Mouse (Mus musculus) heart, embryonic 10.5 days (tissue): ENCODE results near the gene Dync1h1. TPM values are rescaled to one million over a fixed set of nuclear protein-coding genes. Genes with fewer than 3 reads are reported as not detected.

Source experiments
- DNase-seq: peaks from one replicate; pipeline ENCODE4 v3.0.0-alpha.2; 2017; ENCODE audit warnings: low spot score
- H3K27ac ChIP-seq: fragments of 300-500 bp; sonication (generic); 2 replicates; pipeline ENCODE4 v1.5.1; 2016; ENCODE audit warnings: mild to moderate bottlenecking
- H3K27me3 ChIP-seq: fragments of 300-500 bp; sonication (generic); 2 replicates; pipeline ENCODE4 v1.6.1; 2016; ENCODE audit warnings: mild to moderate bottlenecking; ENCODE audit not compliant: poor library complexity, insufficient read depth, severe bottlenecking
- H3K36me3 ChIP-seq: fragments of 300-500 bp; sonication (generic); 2 replicates; pipeline ENCODE4 v1.6.1; 2016; ENCODE audit warnings: mild to moderate bottlenecking, moderate library complexity
- H3K4me1 ChIP-seq: fragments of 300-500 bp; sonication (generic); 2 replicates; pipeline ENCODE4 v1.6.1; 2016; ENCODE audit warnings: mild to moderate bottlenecking
- H3K4me3 ChIP-seq: fragments of 300-500 bp; sonication (generic); 2 replicates; pipeline ENCODE4 v1.5.1; 2016; ENCODE audit warnings: mild to moderate bottlenecking, moderate library complexity
- H3K9me3 ChIP-seq: fragments of 300-500 bp; sonication (generic); 2 replicates; pipeline ENCODE4 v1.6.1; 2016; ENCODE audit warnings: mild to moderate bottlenecking, moderate library complexity
- WGBS: fragments of 180-500 bp; shearing (Covaris S2); methylation state at CpG from one replicate; pipeline ENCODE4 v1.1.7; 2016; 5-methylcytosine and 5-hydroxymethylcytosine counted together
- polyA plus RNA-seq: library from polyadenylated mRNA; unstranded; fragments of >200 nt; fragmentation: Nextera tagmentation; extraction: Ambion mirVana; gene quantifications from 2 replicates; pipeline ENCODE4 v1.2.1, GENCODE M21; 2016

Dync1h1 gene
- polyA plus RNA-seq, 1 experiment from 2014 or later: 51.6 TPM

DNA sequence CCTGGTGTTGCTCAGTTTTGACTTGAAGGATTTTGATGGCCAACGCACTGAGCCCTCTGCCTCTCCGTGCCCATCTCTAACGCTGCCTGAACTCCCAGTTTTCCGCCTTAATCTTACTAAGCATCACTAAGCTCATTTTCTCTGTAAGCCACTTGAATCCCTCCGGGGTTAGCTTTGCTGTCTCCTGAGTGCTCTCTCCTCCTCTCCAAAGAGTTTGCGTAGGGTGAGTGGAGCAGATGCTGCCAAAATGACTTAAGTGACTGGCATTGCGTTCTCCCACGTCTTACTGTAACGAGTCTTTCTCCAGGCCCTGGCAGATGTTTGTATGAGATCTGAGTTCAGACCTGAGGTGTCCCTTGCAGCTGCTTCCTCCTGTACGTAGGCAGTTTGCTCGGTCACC lies 28.8 kb downstream of the Dync1h1 start:
- DNase-seq: no peak
- Histone ChIP-seq H3K4me1 (no peaks in the 10 kb centered on the region), H3K36me3 (peaks cover 100% of the 10 kb centered on the region), H3K4me3 (no peak overlapping the region), H3K9me3 (no peaks in the 10 kb centered on the region), H3K27ac (no peak overlapping the region), H3K27me3 (no peaks in the 10 kb centered on the region)
- 94% methylated on average over 11 of the region's 11 CpGs for WGBS

DNA sequence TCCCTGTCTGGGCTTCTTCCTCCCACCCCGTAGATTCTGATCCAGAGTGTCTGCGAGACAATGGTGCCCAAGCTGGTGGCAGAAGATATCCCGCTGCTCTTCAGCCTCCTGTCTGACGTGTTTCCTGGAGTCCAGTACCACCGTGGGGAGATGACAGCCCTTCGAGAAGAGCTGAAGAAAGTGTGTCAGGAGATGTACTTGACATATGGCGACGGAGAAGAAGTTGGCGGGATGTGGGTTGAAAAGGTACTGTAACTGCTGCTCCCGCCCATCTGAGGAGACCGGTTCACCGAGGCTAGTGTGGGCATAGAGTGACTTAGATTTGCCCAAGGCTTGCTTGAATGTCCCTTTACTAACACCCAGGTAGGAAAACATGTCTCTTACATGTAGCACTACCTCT lies 35.0 kb downstream of the Dync1h1 start:
- peaks cover 100% of the 10 kb centered on the region for H3K36me3 ChIP-seq
- no peak overlapping the region for H3K27ac ChIP-seq
- 90% methylated on average over 12 of the region's 12 CpGs for WGBS
- no peaks in the 10 kb centered on the region for H3K4me1 ChIP-seq
- no peaks in the 10 kb centered on the region for H3K9me3 ChIP-seq
- no peak overlapping the region for H3K4me3 ChIP-seq
- no peaks in the 10 kb centered on the region for H3K27me3 ChIP-seq
- no peak for DNase-seq

DNA sequence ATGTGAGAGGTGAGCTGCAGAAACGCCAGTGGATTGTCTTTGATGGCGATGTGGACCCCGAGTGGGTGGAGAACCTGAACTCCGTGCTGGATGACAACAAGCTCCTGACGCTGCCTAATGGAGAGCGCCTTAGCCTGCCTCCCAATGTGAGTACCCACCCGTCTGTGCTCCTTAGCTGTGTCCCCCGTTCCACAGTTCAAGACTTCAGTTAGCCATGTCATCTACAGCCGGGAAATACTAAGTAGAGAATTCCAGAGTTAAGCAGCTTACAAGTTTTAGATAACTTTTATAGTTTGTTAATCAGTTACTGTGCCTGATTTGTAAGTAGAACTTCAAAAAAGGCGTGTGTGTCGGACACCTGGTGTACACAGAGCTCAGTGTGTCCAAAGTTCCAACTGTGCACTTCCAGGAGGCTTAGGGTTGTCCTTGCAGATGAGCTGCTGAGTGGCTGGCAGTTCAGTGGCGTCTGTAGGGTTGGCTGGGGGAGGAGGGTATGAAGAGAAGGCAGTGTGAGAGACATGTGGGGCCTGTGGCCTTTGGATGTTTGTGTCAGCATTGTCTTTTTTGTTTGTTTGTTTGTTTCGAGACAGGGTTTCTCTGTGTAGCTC lies 36.4 kb downstream of the Dync1h1 start:
- WGBS: 92% methylated on average over 13 of the region's 13 CpGs
- no peak overlapping the region for H3K27ac ChIP-seq
- peaks cover 100% of the 10 kb centered on the region for H3K36me3 ChIP-seq
- no peaks in the 10 kb centered on the region for H3K27me3 ChIP-seq
- H3K4me3 ChIP-seq: no peak overlapping the region
- no peaks in the 10 kb centered on the region for H3K4me1 ChIP-seq
- DNase-seq: no peak
- no peaks in the 10 kb centered on the region for H3K9me3 ChIP-seq

DNA sequence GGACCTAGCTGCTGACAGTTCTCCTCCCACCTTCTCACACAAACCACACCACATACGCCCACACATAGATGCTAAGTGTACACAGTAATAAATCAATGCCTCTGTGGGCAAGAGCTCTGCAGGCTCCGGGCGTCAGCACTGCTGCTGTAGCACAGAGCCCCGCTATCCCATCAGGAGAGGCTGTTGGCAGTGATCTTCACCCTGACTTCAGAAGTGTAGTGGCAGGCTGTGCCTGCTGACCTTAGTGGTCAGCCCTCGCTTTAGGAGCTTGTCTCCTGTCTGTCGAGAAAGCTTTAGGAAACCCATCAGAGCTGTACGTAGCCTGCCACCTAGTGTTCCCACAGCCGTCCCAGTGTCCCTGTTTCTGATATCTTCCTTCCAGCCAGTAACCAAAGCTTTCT lies 49.0 kb downstream of the Dync1h1 start:
- Histone ChIP-seq H3K27me3 (no peaks in the 10 kb centered on the region), H3K4me1 (no peaks in the 10 kb centered on the region), H3K27ac (no peak overlapping the region), H3K9me3 (no peaks in the 10 kb centered on the region), H3K4me3 (no peak overlapping the region), H3K36me3 (peaks cover 98% of the 10 kb centered on the region)
- DNase-seq: no peak
- WGBS: 79% methylated on average over 8 of the region's 8 CpGs

DNA sequence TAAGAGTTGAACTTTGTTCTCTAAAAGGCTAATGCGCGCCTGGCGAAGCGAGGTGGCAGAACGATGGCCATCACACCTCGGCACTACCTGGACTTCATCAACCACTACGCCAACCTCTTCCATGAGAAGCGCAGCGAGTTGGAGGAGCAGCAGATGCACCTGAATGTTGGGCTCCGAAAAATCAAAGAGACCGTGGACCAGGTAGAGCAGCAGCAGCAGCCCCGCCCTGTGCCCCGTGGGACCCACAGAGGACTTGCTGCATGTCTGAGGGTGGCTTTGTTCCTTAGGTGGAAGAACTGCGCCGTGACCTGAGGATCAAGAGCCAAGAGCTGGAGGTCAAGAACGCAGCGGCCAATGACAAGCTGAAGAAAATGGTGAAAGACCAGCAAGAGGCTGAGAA lies 50.2 kb downstream of the Dync1h1 start:
- Histone ChIP-seq H3K36me3 (peaks cover 98% of the 10 kb centered on the region), H3K4me1 (no peaks in the 10 kb centered on the region), H3K27ac (no peak overlapping the region), H3K9me3 (no peaks in the 10 kb centered on the region), H3K4me3 (no peak overlapping the region), H3K27me3 (no peaks in the 10 kb centered on the region)
- WGBS: 97% methylated on average over 17 of the region's 17 CpGs
- DNase-seq: no peak

DNA sequence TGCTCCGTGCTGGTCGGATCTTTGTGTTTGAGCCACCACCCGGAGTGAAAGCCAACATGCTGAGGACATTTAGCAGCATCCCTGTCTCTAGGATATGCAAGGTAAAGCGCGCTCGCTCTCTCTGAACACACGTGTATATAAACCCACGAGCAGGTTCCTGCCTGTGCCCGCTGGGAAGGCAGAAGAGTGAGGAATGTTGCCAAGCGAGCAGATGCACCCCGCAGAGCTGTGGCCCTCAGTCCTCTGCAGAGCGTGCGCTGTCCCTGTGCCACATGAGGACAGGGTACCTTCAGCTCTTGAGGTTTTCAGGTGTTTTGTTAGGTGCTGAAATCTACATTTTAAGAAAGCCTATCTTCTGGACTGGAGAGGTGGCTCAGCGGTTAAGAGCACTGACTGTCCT lies 60.5 kb downstream of the Dync1h1 start:
- Histone ChIP-seq H3K4me3 (no peak overlapping the region), H3K27ac (no peak overlapping the region), H3K9me3 (no peaks in the 10 kb centered on the region), H3K36me3 (peaks cover 99% of the 10 kb centered on the region), H3K4me1 (no peaks in the 10 kb centered on the region), H3K27me3 (no peaks in the 10 kb centered on the region)
- DNase-seq: no peak
- WGBS: 94% methylated on average over 14 of the region's 14 CpGs

DNA sequence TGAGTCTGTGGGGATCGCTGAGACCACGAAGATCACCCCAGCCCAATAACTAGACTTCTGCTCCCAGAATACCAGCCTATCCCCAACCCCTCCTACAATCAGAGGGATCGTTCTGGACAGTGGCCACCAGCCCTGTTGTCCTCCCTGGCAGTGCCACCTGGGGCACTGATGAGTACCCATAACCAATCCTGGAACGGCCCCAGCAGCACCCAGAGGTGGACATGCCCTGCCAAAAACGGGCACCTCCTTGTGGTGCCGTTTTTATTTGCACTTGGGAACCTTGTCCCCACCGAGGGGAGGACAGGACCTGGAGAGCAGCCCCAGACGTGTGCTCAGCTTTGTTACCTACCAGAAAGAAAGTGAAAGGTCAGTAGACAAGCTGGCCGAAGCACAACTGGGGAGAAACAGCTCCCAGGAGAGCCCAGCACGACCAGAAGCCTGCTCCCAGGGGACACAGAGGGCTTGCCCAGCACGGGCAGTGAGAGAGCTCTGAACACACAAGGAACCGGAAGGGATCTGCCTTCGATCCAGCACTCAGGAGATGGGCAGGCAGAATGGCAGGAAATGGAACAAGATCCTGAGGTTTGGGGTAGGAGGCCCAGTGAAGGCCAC lies 66.3 kb downstream of the Dync1h1 start:
- DNase-seq: no peak
- Histone ChIP-seq H3K9me3 (no peaks in the 10 kb centered on the region), H3K36me3 (peaks cover 84% of the 10 kb centered on the region), H3K27ac (no peak overlapping the region), H3K4me3 (no peak overlapping the region), H3K4me1 (no peaks in the 10 kb centered on the region), H3K27me3 (no peaks in the 10 kb centered on the region)
- WGBS: 92% methylated on average over 13 of the region's 13 CpGs

DNA sequence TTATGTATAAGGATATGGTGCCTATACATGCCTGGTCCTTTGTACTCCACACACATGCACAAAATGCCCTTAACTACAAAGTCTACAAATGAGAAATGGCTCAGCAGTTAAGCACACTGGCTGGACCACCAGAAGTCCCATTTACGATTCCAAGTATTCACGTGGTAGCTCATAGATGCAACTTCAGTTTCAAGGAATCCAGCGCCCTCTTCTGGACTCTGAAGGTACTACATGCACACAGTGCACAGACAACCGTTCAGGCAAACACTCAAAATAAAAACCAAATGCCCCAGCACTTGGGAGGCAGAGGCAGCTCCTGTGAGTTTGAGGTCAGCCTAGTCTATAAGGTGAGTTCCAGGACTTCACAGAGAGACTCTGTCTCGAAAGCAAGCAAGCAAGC lies 73.0 kb downstream of the Dync1h1 start:
- Histone ChIP-seq H3K27me3 (no peaks in the 10 kb centered on the region), H3K4me1 (no peaks in the 10 kb centered on the region), H3K4me3 (no peak overlapping the region), H3K9me3 (no peaks in the 10 kb centered on the region), H3K36me3 (peaks cover 18% of the 10 kb centered on the region), H3K27ac (no peak overlapping the region)
- no peak for DNase-seq
- 58% methylated on average over 5 of the region's 5 CpGs for WGBS

DNA sequence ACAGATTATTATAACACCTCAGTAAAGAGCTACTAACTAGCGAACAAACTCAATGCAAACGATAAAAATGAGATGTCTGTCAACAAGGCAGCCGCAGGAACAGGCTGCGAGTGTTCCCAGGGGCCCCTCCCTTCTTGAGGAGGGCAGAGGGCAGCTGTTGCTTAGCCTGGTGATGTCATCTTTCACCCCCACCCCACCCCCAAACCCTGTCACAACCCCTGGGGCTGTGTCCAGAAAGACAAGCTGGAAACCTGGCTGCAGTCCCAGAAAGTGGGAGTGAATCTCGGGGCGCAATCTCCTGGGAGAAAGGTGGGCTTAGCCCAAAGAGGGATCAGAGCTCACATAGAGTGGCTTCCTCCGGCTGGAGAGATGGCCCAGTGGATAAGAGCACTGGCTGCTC lies 79.9 kb downstream of the Dync1h1 start:
- H3K4me1 ChIP-seq: peaks cover 9% of the 10 kb centered on the region
- DNase-seq: no peak
- H3K27ac ChIP-seq: no peak overlapping the region
- H3K9me3 ChIP-seq: no peaks in the 10 kb centered on the region
- no peak overlapping the region for H3K4me3 ChIP-seq
- H3K27me3 ChIP-seq: no peaks in the 10 kb centered on the region
- 46% methylated on average over 7 of the region's 7 CpGs for WGBS
- 0 out of 2 replicates have a peak, but pooled peaks cover 3% of the 10 kb centered on the region for H3K36me3 ChIP-seq

DNA sequence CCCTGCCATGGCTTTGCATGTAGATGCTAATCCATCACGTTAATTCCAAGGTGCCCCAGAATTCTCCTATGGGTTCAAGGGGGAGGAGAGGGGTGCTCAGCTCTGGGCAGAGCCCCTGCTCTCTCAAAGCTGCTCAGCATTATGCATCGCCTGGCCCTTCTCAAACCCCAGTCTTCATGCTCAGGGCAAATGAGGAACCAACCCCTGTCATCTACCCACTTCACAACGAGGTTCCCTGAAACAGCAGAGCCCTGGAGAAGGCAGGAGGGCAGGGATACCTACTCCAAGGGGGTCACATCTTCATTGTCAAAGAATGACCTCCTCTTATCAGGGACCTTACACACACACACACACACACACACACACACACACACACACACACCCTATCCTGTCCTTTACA lies 80.6 kb downstream of the Dync1h1 start:
- Histone ChIP-seq H3K4me1 (peaks cover 9% of the 10 kb centered on the region), H3K36me3 (peaks cover 8% of the 10 kb centered on the region), H3K27ac (no peak overlapping the region), H3K27me3 (no peaks in the 10 kb centered on the region), H3K9me3 (no peaks in the 10 kb centered on the region), H3K4me3 (no peak overlapping the region)
- no peak for DNase-seq
- WGBS: 66% methylated on average over 3 of the region's 3 CpGs

DNA sequence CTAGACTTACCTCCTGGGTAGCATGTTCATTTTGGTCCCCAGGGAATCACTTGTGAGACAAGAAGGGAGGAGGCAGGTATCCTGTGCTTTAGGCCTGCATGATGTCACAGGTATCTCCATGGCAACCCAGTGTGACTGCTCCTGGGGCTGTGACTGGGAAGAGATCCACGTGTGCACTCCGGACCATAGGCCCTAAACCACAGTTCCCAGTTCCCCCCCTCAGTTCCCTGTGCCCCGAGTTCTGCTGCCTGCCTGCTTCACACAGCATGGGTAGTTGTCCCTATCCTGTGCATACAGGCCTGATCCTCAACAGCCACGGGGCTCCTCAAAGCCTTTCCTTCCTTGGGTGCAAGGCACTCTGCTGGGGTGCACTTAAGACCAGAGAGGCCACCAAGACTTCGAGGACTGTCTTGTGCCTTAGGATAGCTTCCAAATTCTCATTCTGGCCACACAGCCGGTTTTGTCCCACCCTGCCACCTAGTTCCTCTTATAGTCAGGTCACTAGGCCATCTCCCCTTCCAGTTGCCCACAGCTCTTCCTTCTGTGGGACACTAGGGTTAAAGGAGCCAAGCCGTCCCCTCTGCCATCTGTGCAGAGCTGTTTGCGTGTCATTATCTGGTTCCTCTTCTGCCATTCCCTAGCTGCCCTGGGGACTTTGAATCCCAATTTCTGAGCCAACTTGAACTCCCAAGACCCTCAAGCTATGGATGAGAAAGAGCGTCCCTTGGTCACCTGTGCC lies 81.5 kb downstream of the Dync1h1 start, which contains the start of gene 1700001K19Rik:
Gene 1700001K19Rik (minus strand): TSS at position 59 of the 739 bp plus-strand sequence.
- Histone ChIP-seq H3K4me3 (no peak within 1 kb of the TSS), H3K27me3 (no peaks in the 10 kb centered on the region), H3K4me1 (peaks cover 9% of the 10 kb centered on the region), H3K36me3 (peaks cover 9% of the 10 kb centered on the region), H3K27ac (no peak within 1 kb of the TSS; the same call in 1 of the 2 replicates), H3K9me3 (no peaks in the 10 kb centered on the region)
- 75% methylated on average over 9 of the region's 9 CpGs for WGBS
- no peak for DNase-seq

DNA sequence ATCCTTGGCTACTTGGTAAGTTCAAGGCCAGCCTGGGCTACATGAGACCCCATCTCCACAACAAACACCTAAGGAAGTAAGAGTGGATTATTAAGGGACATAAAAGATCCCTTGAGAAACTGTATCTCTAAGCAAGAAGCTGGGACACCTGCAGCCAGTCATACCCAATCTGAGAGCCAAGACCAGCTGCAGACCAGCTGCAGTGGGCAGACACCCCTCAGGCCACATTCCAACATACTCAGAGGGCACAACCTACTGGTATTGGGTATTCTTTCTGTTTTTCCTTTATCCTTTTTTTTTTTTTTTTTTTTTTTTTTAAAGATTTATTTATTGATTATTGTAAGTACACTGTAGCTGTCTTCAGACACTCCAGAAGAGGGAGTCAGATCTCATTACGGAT lies 82.3 kb downstream of the Dync1h1 start:
- no peaks in the 10 kb centered on the region for H3K9me3 ChIP-seq
- H3K4me3 ChIP-seq: no peak overlapping the region
- H3K27me3 ChIP-seq: no peaks in the 10 kb centered on the region
- WGBS: no CpG with 5 or more reads among the region's 1 CpGs
- H3K36me3 ChIP-seq: peaks cover 17% of the 10 kb centered on the region
- no peak for DNase-seq
- no peak overlapping the region for H3K27ac ChIP-seq
- H3K4me1 ChIP-seq: peaks cover 16% of the 10 kb centered on the region
